Mouse (Mus musculus) testis, adult 2 months (tissue): Measurements from ENCODE around the gene Trib2.

Source experiments
- CTCF ChIP-seq: fragments of 200-500 bp; IDR thresholded peaks from 2 replicates; pipeline ENCODE4 v1.5.1; 2012; ENCODE audit warnings: low read depth, mild to moderate bottlenecking, inconsistent platforms, low read length, moderate library complexity; ENCODE audit not compliant: control insufficient read depth, insufficient read depth, insufficient replicate concordance
- POLR2A ChIP-seq: fragments of 200-500 bp; IDR thresholded peaks from 2 replicates; pipeline ENCODE4 v1.6.1; 2012; ENCODE audit warnings: low read depth, mild to moderate bottlenecking, inconsistent platforms, low read length, moderate library complexity; ENCODE audit not compliant: control insufficient read depth

GRCm38 (mm10) chr12:15745752-15746151 lies 71.0 kb downstream of the Trib2 start:
- TF ChIP-seq CTCF (no peak), POLR2A (no peak)
